Mouse (Mus musculus) MEL-GATA-1-ER (cell line): ENCODE results near the gene Hapln3.

Source experiments
- DNase-seq: peaks from one replicate; pipeline ENCODE4 v3.0.0-alpha.2; 2012; ENCODE audit warnings: low read depth; ENCODE audit errors: extremely low read depth

Gene Hapln3

DNA sequence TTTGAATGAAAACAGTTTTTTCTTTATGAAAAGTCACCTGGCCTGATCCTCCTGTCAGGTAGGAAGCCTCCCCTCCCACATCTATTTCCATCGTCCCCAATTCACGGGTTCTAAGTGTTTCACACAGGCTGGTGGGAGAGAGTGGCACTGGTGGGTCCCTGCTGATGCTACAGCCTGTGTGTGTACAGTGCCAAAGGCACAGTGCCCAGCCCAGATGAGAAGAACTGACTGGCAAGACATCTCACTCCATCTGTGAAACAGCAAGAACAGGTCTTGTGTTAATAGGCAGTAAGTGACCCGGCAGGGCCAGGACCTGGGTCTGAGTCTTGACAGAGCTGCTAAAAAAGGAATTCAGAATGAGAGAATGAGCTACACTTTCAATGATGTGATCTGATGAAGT, 51.6 kb downstream of the Hapln3 start:
- DNase-seq: no peak

DNA sequence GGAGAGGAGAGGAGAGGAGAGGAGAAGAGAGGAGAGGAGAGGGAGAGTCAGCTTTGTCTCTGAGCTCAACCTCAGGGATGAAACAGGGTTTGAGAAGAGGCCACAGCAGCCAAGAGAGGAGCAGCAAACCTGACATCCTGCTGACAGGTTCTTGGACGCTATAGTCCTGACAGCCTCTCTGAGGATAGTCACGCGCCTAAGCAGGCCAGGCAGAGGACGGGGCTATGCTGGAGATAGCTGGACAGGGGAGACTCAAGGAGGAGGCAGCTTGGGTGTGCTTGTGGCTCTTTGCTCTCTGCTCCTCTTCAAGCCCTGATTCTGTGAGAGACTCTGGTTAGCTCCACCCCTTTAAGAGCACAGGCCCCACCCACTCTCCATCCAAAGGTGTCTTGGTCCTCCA, 62.6 kb downstream of the Hapln3 start:
- DNase-seq: no peak

DNA sequence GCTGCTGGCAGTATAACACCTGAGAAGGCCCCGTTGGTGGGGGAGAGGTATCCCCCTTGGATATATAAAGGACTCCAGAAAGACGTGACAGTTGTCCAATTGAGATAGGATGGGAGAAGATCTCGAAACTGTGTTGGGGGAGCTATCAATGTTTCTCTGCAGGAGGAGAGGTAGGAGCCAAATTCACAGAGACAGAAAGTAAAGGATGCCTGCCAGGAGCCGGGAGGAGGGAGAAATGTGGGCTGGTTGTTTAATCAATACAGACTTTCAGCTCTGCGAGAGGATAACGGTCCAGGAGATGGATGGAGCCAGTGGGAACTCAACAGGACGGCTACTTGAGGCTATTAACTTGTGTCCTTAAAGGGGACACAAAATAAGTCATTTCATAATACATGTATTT, 63.4 kb downstream of the Hapln3 start:
- no peak for DNase-seq
